Mouse (Mus musculus): ENCODE measurements at regions not wholly inside any gene's neighbourhood (a gene's known extent, or its start where the extent isn't known, plus 50 kb on each side); places are given as distances from the start of the nearest gene placed in this dataset.

DNA sequence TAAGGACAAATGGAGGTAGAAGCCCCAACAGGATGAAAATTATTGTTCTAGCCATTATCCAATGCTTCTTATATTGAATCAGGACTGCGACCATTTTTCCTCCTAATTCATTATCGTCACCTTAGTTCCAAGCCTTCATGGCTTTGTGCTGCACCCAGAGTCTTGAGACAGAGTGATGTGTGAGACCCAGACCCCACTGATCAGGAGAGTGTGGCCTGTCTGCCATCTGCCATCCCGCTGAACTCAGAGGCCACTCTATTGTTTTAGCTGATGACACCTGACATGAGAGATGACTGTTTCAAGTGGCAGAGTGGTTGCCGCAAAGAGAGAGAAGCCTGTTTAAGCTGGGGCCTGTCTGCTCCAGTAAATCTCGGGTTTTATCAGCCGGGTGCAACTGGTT, 361.4 kb downstream of the Rwdd3 start:
- TF ChIP-seq CTCF (IDR thresholded peaks at IDR 0.05; ENCODE audit: low read depth): no peak
- TF ChIP-seq EP300 (IDR thresholded peaks at IDR 0.05; ENCODE audit: low read depth): no peak
